Mouse (Mus musculus): ENCODE results near the gene Calm2. TPM values are rescaled to one million over a fixed set of nuclear protein-coding genes. Genes with fewer than 3 reads are reported as not detected.

The Calm2 gene
- polyA plus RNA-seq, 1 experiment: 3.2 TPM

GRCm38 (mm10) chr17:87429431-87429830 is 17.3 kb downstream of the Calm2 start:
- Histone ChIP-seq H3K4me1 (ENCODE audit: control insufficient read depth) (peaks cover 4% of the 10 kb centered on the region), H3K27me3 (ENCODE audit: control insufficient read depth) (no peaks in the 10 kb centered on the region), H3K4me3 (replicated peaks) (no peak overlapping the region), H3K36me3 (ENCODE audit: control insufficient read depth) (peaks cover 54% of the 10 kb centered on the region), H3K9me3 (ENCODE audit: control insufficient read depth, low read length) (no peaks in the 10 kb centered on the region)
- TF ChIP-seq GATA1 (IDR thresholded peaks at IDR 0.05; ENCODE audit: low read length) (no peak), TAL1 (IDR thresholded peaks at IDR 0.05; ENCODE audit: low read length) (no peak)

GRCm38 (mm10) chr17:87427511-87427910 is 19.2 kb downstream of the Calm2 start, which contains the start of gene Stpg4:
Gene Stpg4, minus strand, starts transcription at chr17:87427741.
- no peak within 1 kb of the TSS for H3K4me3 ChIP-seq (replicated peaks)
- H3K27me3 ChIP-seq (ENCODE audit: control insufficient read depth): no peaks in the 10 kb centered on the region
- no peaks in the 10 kb centered on the region for H3K9me3 ChIP-seq (ENCODE audit: control insufficient read depth, low read length)
- peaks cover under 1% of the 10 kb centered on the region for H3K4me1 ChIP-seq (ENCODE audit: control insufficient read depth)
- TF ChIP-seq GATA1 (IDR thresholded peaks at IDR 0.05; ENCODE audit: low read length) (no peak), TAL1 (IDR thresholded peaks at IDR 0.05; ENCODE audit: low read length) (no peak)
- H3K36me3 ChIP-seq (ENCODE audit: control insufficient read depth): peaks cover 35% of the 10 kb centered on the region

GRCm38 (mm10) chr17:87418082-87418481 is 28.7 kb downstream of the Calm2 start:
- H3K27me3 ChIP-seq (ENCODE audit: control insufficient read depth): no peaks in the 10 kb centered on the region
- H3K4me3 ChIP-seq (replicated peaks): no peak overlapping the region
- no peaks in the 10 kb centered on the region for H3K9me3 ChIP-seq (ENCODE audit: control insufficient read depth, low read length)
- no peak for TF ChIP-seq GATA1 (IDR thresholded peaks at IDR 0.05; ENCODE audit: low read length)
- TF ChIP-seq TAL1 (IDR thresholded peaks at IDR 0.05; ENCODE audit: low read length): no peak
- no peaks in the 10 kb centered on the region for H3K36me3 ChIP-seq (ENCODE audit: control insufficient read depth)
- H3K4me1 ChIP-seq (ENCODE audit: control insufficient read depth): no peaks in the 10 kb centered on the region

- Histone ChIP-seq H3K27me3 (ENCODE audit: control insufficient read depth) (no peaks in the 10 kb centered on the region), H3K36me3 (ENCODE audit: control insufficient read depth) (no peaks in the 10 kb centered on the region), H3K9me3 (ENCODE audit: control insufficient read depth, low read length) (no peaks in the 10 kb centered on the region), H3K4me1 (ENCODE audit: control insufficient read depth) (peaks cover 3% of the 10 kb centered on the region), H3K4me3 (replicated peaks) (no peak overlapping the region)
- TF ChIP-seq TAL1 (IDR thresholded peaks at IDR 0.05; ENCODE audit: low read length) (no peak), GATA1 (IDR thresholded peaks at IDR 0.05; ENCODE audit: low read length) (no peak)
These were observed 40.1 kb downstream of the Calm2 start for GRCm38 (mm10) chr17:87406646-87407045.

GRCm38 (mm10) chr17:87405576-87405975 is 41.2 kb downstream of the Calm2 start:
- H3K36me3 ChIP-seq (ENCODE audit: control insufficient read depth): no peaks in the 10 kb centered on the region
- peaks cover 3% of the 10 kb centered on the region for H3K4me1 ChIP-seq (ENCODE audit: control insufficient read depth)
- TF ChIP-seq GATA1 (IDR thresholded peaks at IDR 0.05; ENCODE audit: low read length) (no peak), TAL1 (IDR thresholded peaks at IDR 0.05; ENCODE audit: low read length) (no peak)
- no peak overlapping the region for H3K4me3 ChIP-seq (replicated peaks)
- H3K9me3 ChIP-seq (ENCODE audit: control insufficient read depth, low read length): no peaks in the 10 kb centered on the region
- H3K27me3 ChIP-seq (ENCODE audit: control insufficient read depth): no peaks in the 10 kb centered on the region

GRCm38 (mm10) chr17:87403462-87403861 is 43.3 kb downstream of the Calm2 start:
- no peak for TF ChIP-seq TAL1 (IDR thresholded peaks at IDR 0.05; ENCODE audit: low read length)
- no peak for TF ChIP-seq GATA1 (IDR thresholded peaks at IDR 0.05; ENCODE audit: low read length)

GRCm38 (mm10) chr17:87402444-87402843 is 44.3 kb downstream of the Calm2 start:
- no peak for TF ChIP-seq TAL1 (IDR thresholded peaks at IDR 0.05; ENCODE audit: low read length)
- no peak for TF ChIP-seq GATA1 (IDR thresholded peaks at IDR 0.05; ENCODE audit: low read length)
- Histone ChIP-seq H3K4me3 (replicated peaks) (no peak overlapping the region), H3K9me3 (ENCODE audit: control insufficient read depth, low read length) (no peaks in the 10 kb centered on the region), H3K27me3 (ENCODE audit: control insufficient read depth) (no peaks in the 10 kb centered on the region), H3K36me3 (ENCODE audit: control insufficient read depth) (no peaks in the 10 kb centered on the region), H3K4me1 (ENCODE audit: control insufficient read depth) (peaks cover 3% of the 10 kb centered on the region)

More at GRCm38 (mm10) chr17:87403462-87403861, 43.3 kb downstream of the Calm2 start:
- Histone ChIP-seq H3K36me3 (ENCODE audit: control insufficient read depth) (no peaks in the 10 kb centered on the region), H3K27me3 (ENCODE audit: control insufficient read depth) (no peaks in the 10 kb centered on the region), H3K9me3 (ENCODE audit: control insufficient read depth, low read length) (no peaks in the 10 kb centered on the region), H3K4me1 (ENCODE audit: control insufficient read depth) (peaks cover 3% of the 10 kb centered on the region), H3K4me3 (replicated peaks) (no peak overlapping the region)

GRCm38 (mm10) chr17:87397088-87397487 is 49.6 kb downstream of the Calm2 start:
- TF ChIP-seq GATA1 (IDR thresholded peaks at IDR 0.05; ENCODE audit: low read length): no peak
- H3K9me3 ChIP-seq (ENCODE audit: control insufficient read depth, low read length): no peaks in the 10 kb centered on the region
- H3K4me3 ChIP-seq (replicated peaks): no peak overlapping the region

GRCm38 (mm10) chr17:87391242-87391641 is 55.5 kb downstream of the Calm2 start:
- TF ChIP-seq TAL1 (IDR thresholded peaks at IDR 0.05; ENCODE audit: low read length): no peak
- TF ChIP-seq GATA1 (IDR thresholded peaks at IDR 0.05; ENCODE audit: low read length): no peak

More at GRCm38 (mm10) chr17:87397088-87397487, 49.6 kb downstream of the Calm2 start:
- Histone ChIP-seq H3K36me3 (ENCODE audit: control insufficient read depth) (no peaks in the 10 kb centered on the region), H3K27me3 (ENCODE audit: control insufficient read depth) (peaks cover 2% of the 10 kb centered on the region; the same call in 1 of the 2 replicates), H3K4me1 (ENCODE audit: control insufficient read depth) (peaks cover 2% of the 10 kb centered on the region)

GRCm38 (mm10) chr17:87387068-87387467 is 59.7 kb downstream of the Calm2 start:
- no peaks in the 10 kb centered on the region for H3K9me3 ChIP-seq (ENCODE audit: control insufficient read depth, low read length)
- H3K4me3 ChIP-seq (replicated peaks): no peak overlapping the region
- H3K36me3 ChIP-seq (ENCODE audit: control insufficient read depth): no peaks in the 10 kb centered on the region
- H3K27me3 ChIP-seq (ENCODE audit: control insufficient read depth): no peaks in the 10 kb centered on the region
- TF ChIP-seq TAL1 (IDR thresholded peaks at IDR 0.05; ENCODE audit: low read length): no peak
- no peaks in the 10 kb centered on the region for H3K4me1 ChIP-seq (ENCODE audit: control insufficient read depth)

More at GRCm38 (mm10) chr17:87391242-87391641, 55.5 kb downstream of the Calm2 start:
- no peak overlapping the region for H3K4me3 ChIP-seq (replicated peaks)
- H3K9me3 ChIP-seq (ENCODE audit: control insufficient read depth, low read length): no peaks in the 10 kb centered on the region
- peaks cover 2% of the 10 kb centered on the region for H3K4me1 ChIP-seq (ENCODE audit: control insufficient read depth)
- no peaks in the 10 kb centered on the region for H3K36me3 ChIP-seq (ENCODE audit: control insufficient read depth)
- peaks cover 2% of the 10 kb centered on the region; the same call in 1 of the 2 replicates for H3K27me3 ChIP-seq (ENCODE audit: control insufficient read depth)
